Mouse (Mus musculus): Measurements from ENCODE around the gene Stard8.
"Not testable (repeated sequence)": the region's sequence is repeated elsewhere in the genome, so short reads cannot be mapped to it uniquely, and the experiment has no call there.

GRCm38 (mm10) chrX:98986611-98987010 is 16.4 kb upstream of the Stard8 start:
- not testable (repeated sequence) for TF ChIP-seq CTCF (IDR thresholded peaks at IDR 0.05; ENCODE audit: low read depth, low read length); GATA1 (IDR thresholded peaks at IDR 0.05; ENCODE audit: borderline replicate concordance, low read length); TAL1 (conservative IDR thresholded peaks at IDR 0.05; ENCODE audit: low read depth, low read length); GATA2 (IDR thresholded peaks at IDR 0.05; ENCODE audit: borderline replicate concordance, low read depth, low read length)

Measured in G1E (cell line).